Mouse (Mus musculus) brain, embryonic 14.5 days (tissue): ENCODE data around the gene Tmem74b.

ENCODE experiments used
- CTCF ChIP-seq: fragments of 200-500 bp; IDR thresholded peaks from 2 replicates; pipeline ENCODE4 v1.5.1; 2012; ENCODE audit warnings: inconsistent platforms, mild to moderate bottlenecking, moderate library complexity, borderline replicate concordance; ENCODE audit not compliant: insufficient read depth, insufficient read length; ENCODE audit errors: extremely low read depth
- POLR2A ChIP-seq: fragments of 200-500 bp; IDR thresholded peaks from 2 replicates; pipeline ENCODE4 v1.6.1; 2012; ENCODE audit warnings: mild to moderate bottlenecking, inconsistent platforms, borderline replicate concordance; ENCODE audit not compliant: poor library complexity, insufficient read depth, insufficient read length, severe bottlenecking; ENCODE audit errors: extremely low read depth

DNA sequence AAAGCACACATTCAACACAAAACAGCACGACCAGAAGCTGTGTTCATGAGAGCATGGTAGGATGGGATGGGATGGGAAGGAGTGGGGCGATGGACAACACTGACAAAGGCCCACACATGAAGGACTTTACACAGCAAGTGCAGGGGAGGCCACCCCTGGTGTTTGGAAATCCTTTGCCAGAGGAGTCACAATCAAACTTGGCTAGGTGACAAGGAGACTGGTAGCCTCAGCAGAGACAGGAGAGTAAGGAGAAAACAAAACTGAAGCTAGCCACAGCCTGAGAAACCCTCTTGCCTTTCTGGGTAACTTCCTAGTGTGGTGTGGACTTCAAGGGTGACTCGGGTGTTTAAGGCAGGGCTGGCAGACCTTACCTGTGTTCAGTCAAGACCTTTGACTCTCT lies 37.3 kb downstream of the Tmem74b start:
- TF ChIP-seq POLR2A (no peak), CTCF (no peak)
